Comparison of ENCODE assay signal across 12 mouse cellular contexts in the genomic region with DNA sequence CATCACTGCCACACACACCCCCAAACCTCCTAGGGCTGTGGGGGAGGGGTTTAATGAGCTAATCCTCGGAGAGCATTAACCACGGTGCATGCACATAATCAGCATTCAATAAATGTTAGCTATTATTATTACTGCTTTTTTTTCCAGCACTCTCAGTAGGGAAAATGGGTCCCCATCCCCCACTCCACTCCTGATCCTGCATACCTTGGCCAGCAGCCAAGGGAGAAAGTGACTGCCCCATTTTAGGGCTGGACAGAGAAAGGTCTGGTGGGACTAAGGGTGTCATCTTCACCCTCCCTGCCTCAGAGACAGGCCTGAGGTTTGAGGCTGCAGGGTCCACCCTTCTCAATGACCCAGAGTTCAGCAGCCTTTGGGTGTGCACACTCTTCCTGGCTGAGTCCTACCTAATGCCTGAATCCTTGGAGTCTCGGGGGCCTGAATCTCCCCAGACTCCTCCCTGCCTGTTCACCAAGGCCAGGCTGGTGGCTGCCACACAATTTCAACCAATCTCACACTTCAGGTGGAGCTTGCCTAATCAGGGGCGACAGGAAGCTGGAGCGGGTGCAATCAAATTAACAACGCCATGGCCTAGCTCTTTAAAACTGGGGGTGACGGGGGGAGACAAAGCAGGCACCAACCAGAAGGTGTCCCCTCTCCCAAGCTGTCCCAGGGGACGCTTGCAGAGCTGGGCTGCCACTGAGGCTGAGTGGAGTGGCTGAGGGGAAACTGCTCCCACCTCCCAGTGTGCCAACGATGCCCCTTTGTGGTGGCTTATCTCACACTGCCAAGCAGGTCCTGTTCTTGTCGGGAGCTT.
A peak's percentile ranks its signal among the peaks of the same experiment; 100 is the strongest.
DNase-seq lines count a peak whose midpoint lies in the region; ATAC-seq and TF ChIP-seq lines count a peak whose summit lies in the region.
"Had no signal": no experiment of that assay in that cellular context is flagged by ENCODE, and none has a peak within 500 bp of the region (broad histone marks: within the 10 kb centered on the region; RNA-seq: fewer than 3 reads in every experiment).

No protein-coding gene starts in this region.

- no peaks in the 10 kb centered on the region for H3K36me3 ChIP-seq in kidney, embryonic 15.5 days
- no peaks in the 10 kb centered on the region for H3K36me3 ChIP-seq in hindbrain, embryonic 14.5 days (replicated peaks; ENCODE audit: control insufficient read depth, insufficient read depth)
- no peaks in the 10 kb centered on the region for H3K36me3 ChIP-seq in midbrain, embryonic 16.5 days (ENCODE audit: control insufficient read depth, insufficient read depth, low read length)
- no peaks in the 10 kb centered on the region for H3K36me3 ChIP-seq in heart, embryonic 10.5 days
- no peaks in the 10 kb centered on the region for H3K36me3 ChIP-seq in thymus, adult 2 months (ENCODE audit: control insufficient read depth, insufficient read depth, low read length)
- H3K36me3 ChIP-seq: heart, embryonic 13.5 days had no signal

- no peak for ATAC-seq in kidney, embryonic 15.5 days (replicated peaks; ENCODE audit: low FRiP score)
- ATAC-seq in hindbrain, embryonic 14.5 days (ENCODE audit: low FRiP score) = 0 out of 2 replicates have a peak, but pooled peaks have one; percentile 38
- peak; percentile 50 for ATAC-seq in midbrain, embryonic 16.5 days

- DNase-seq in kidney, postnatal 10 days = peak; percentile 47
- peak; percentile 34 to 51 for DNase-seq in cerebellum, postnatal 25 days
- peak; percentile 59 for DNase-seq in hindbrain, embryonic 14.5 days (ENCODE audit: low spot score)
- DNase-seq in spleen, adult 18-20 months = no peak
- DNase-seq in heart, embryonic 10.5 days (ENCODE audit: low spot score) = no peak
- no peak for DNase-seq in thymus, adult 2 months
- DNase-seq: lung, adult 2 months; right cerebral cortex, postnatal 14 days; thymus, adult 18-20 months had no signal

- TF ChIP-seq CTCF in thymus, adult 2 months (IDR thresholded peaks at IDR 0.05; ENCODE audit: borderline replicate concordance, control insufficient read depth, extremely low read depth, insufficient read depth, low read length, poor library complexity) = no peak

- H3K4me1 ChIP-seq in kidney, embryonic 15.5 days = peaks cover 17% of the 10 kb centered on the region
- peaks cover 29% of the 10 kb centered on the region for H3K4me1 ChIP-seq in hindbrain, embryonic 14.5 days (replicated peaks; ENCODE audit: control insufficient read depth, insufficient read depth, low read length)
- peaks cover 22% of the 10 kb centered on the region for H3K4me1 ChIP-seq in midbrain, embryonic 16.5 days (ENCODE audit: control insufficient read depth, insufficient read depth, low read length)
- H3K4me1 ChIP-seq in heart, embryonic 10.5 days = peaks cover 17% of the 10 kb centered on the region
- no peaks in the 10 kb centered on the region for H3K4me1 ChIP-seq in thymus, adult 2 months (replicated peaks; ENCODE audit: control insufficient read depth, insufficient read depth, low read length)

- TF ChIP-seq POLR2A in thymus, adult 2 months (IDR thresholded peaks at IDR 0.05; ENCODE audit: control insufficient read depth, extremely low read depth, insufficient read depth, low read length, poor library complexity) = no peak

- no peak overlapping the region for H3K4me2 ChIP-seq in kidney, embryonic 15.5 days
- no peak overlapping the region for H3K4me2 ChIP-seq in hindbrain, embryonic 14.5 days (replicated peaks)
- H3K4me2 ChIP-seq in midbrain, embryonic 16.5 days (ENCODE audit: low read length) = no peak overlapping the region
- H3K4me2 ChIP-seq: heart, embryonic 13.5 days had no signal

- no peak overlapping the region for H3K27ac ChIP-seq in kidney, embryonic 15.5 days
- H3K27ac ChIP-seq in hindbrain, embryonic 14.5 days = peak overlapping the region; percentile 80
- H3K27ac ChIP-seq in midbrain, embryonic 16.5 days (ENCODE audit: low read length) = peak overlapping the region; percentile 82
- H3K27ac ChIP-seq in heart, embryonic 10.5 days = no peak overlapping the region
- H3K27ac ChIP-seq in thymus, adult 2 months (ENCODE audit: control insufficient read depth, insufficient read depth, low read length) = no peak overlapping the region
- H3K27ac ChIP-seq: heart, embryonic 13.5 days had no signal

- 29% methylated on average over 10 of the region's 10 CpGs for WGBS in kidney, embryonic 15.5 days
- WGBS in hindbrain, embryonic 14.5 days = 28% methylated on average over 10 of the region's 10 CpGs
- WGBS in midbrain, embryonic 16.5 days = 22% methylated on average over 10 of the region's 10 CpGs
- 53% methylated on average over 10 of the region's 10 CpGs for WGBS in heart, embryonic 10.5 days
- WGBS in thymus, adult 2 months = 37% methylated on average over 10 of the region's 10 CpGs

- no peaks in the 10 kb centered on the region for H3K9me3 ChIP-seq in kidney, embryonic 15.5 days (replicated peaks)
- no peaks in the 10 kb centered on the region for H3K9me3 ChIP-seq in hindbrain, embryonic 14.5 days (ENCODE audit: control insufficient read depth, low read length)
- H3K9me3 ChIP-seq in midbrain, embryonic 16.5 days (replicated peaks; ENCODE audit: control insufficient read depth, low read length, poor library complexity, severe bottlenecking) = no peaks in the 10 kb centered on the region
- no peaks in the 10 kb centered on the region for H3K9me3 ChIP-seq in heart, embryonic 10.5 days
- H3K9me3 ChIP-seq: heart, embryonic 13.5 days had no signal

- no peak overlapping the region for H3K9ac ChIP-seq in kidney, embryonic 15.5 days
- H3K9ac ChIP-seq in hindbrain, embryonic 14.5 days = 0 out of 2 replicates have a peak overlapping the region, but pooled peaks have one; percentile 6
- H3K9ac ChIP-seq in midbrain, embryonic 16.5 days (ENCODE audit: low read depth, low read length) = 0 out of 2 replicates have a peak overlapping the region, but pooled peaks have one; percentile 27
- H3K9ac ChIP-seq: heart, embryonic 13.5 days had no signal

- H3K4me3 ChIP-seq in kidney, embryonic 15.5 days (replicated peaks) = no peak overlapping the region
- no peak overlapping the region for H3K4me3 ChIP-seq in hindbrain, embryonic 14.5 days (replicated peaks; ENCODE audit: low read length)
- H3K4me3 ChIP-seq in midbrain, embryonic 16.5 days (ENCODE audit: low read depth, low read length) = no peak overlapping the region
- no peak overlapping the region for H3K4me3 ChIP-seq in heart, embryonic 10.5 days
- H3K4me3 ChIP-seq in thymus, adult 2 months (ENCODE audit: control insufficient read depth, insufficient read depth, low read length) = no peak overlapping the region
- H3K4me3 ChIP-seq: heart, embryonic 13.5 days had no signal

- H3K27me3 ChIP-seq in kidney, embryonic 15.5 days = peaks cover 8% of the 10 kb centered on the region; the same call in 1 of the 2 replicates
- H3K27me3 ChIP-seq in hindbrain, embryonic 14.5 days (ENCODE audit: control insufficient read depth, insufficient read depth, low read length) = no peaks in the 10 kb centered on the region
- H3K27me3 ChIP-seq in midbrain, embryonic 16.5 days (ENCODE audit: control insufficient read depth, insufficient read depth, low read depth, low read length) = no peaks in the 10 kb centered on the region
- H3K27me3 ChIP-seq in heart, embryonic 10.5 days (ENCODE audit: insufficient read depth, poor library complexity, severe bottlenecking) = peaks cover 68% of the 10 kb centered on the region; the same call in 1 of the 2 replicates
- no peaks in the 10 kb centered on the region for H3K27me3 ChIP-seq in thymus, adult 2 months (ENCODE audit: control insufficient read depth, insufficient read depth, low read length)

Comparison
In these comparisons a context has a peak if more than half of its experiments do, and no peak if none do; other contexts are left out.
1. DNase-seq: peak in kidney, postnatal 10 days (single experiment), cerebellum, postnatal 25 days (2 of 2) and hindbrain, embryonic 14.5 days (single experiment); none in spleen, adult 18-20 months (0 of 2), heart, embryonic 10.5 days (single experiment) and thymus, adult 2 months (single experiment).
2. H3K27ac ChIP-seq: peak in hindbrain, embryonic 14.5 days (single experiment) and midbrain, embryonic 16.5 days (single experiment); none in kidney, embryonic 15.5 days (single experiment), heart, embryonic 10.5 days (single experiment) and thymus, adult 2 months (single experiment).